9 mouse cellular contexts compared by ENCODE assay signal in the genomic region with DNA sequence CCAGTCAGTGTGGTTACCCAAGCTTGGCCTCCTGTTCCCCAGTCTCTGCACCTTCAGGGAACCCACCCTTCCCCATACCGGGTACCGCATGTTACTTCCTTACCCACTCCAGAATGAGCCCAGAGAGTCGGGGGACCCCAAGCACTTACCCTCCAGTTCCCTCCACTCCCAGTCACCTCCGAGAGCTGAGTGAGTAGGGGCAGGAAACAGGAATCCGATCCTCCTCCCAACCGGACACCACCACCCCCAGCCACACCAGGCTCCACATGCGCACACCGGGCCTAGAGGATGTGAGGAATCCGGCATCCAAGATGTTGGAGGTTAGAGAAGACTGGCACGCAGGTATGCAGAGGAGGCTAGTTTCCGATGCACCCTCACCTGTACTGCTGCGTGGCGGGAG. TPM values are rescaled to one million over a fixed set of nuclear protein-coding genes. Genes with fewer than 3 reads are reported as not detected.
DNase-seq lines count a peak whose midpoint lies in the region; ATAC-seq and TF ChIP-seq lines count a peak whose summit lies in the region.
"Had no signal": no experiment of that assay in that cellular context is flagged by ENCODE, and none has a peak within 500 bp of the region (broad histone marks: within the 10 kb centered on the region; RNA-seq: fewer than 3 reads in every experiment).

No protein-coding gene starts in this region.

- H3K27me3 ChIP-seq in E14TG2a.4 (ENCODE audit: insufficient read depth, low read length), result peaks cover 48% of the 10 kb centered on the region
- H3K27me3 ChIP-seq in limb, embryonic 15.5 days, result peaks cover 36% of the 10 kb centered on the region

- 0 out of 2 replicates have a peak overlapping the region, but pooled peaks have one; percentile 13 for H3K27ac ChIP-seq in cortical plate, adult 2 months (ENCODE audit: insufficient read depth, low read length)
- 0 out of 2 replicates have a peak overlapping the region, but pooled peaks have one; percentile 17 for H3K27ac ChIP-seq in limb, embryonic 15.5 days

- no peak overlapping the region for H3K4me2 ChIP-seq in limb, embryonic 15.5 days

- no peak for TF ChIP-seq POLR2A in cortical plate, adult 2 months (IDR thresholded peaks at IDR 0.05; ENCODE audit: extremely low read depth, insufficient read depth, low read length)

- no peaks in the 10 kb centered on the region for H3K9me3 ChIP-seq in E14TG2a.4 (ENCODE audit: low read length)
- H3K9me3 ChIP-seq in limb, embryonic 15.5 days, result no peaks in the 10 kb centered on the region

- no peak for TF ChIP-seq CTCF in E14TG2a.4 (conservative IDR thresholded peaks at IDR 0.05; ENCODE audit: low read length)
- no peak for TF ChIP-seq CTCF in cortical plate, adult 2 months (IDR thresholded peaks at IDR 0.05; ENCODE audit: extremely low read depth, insufficient read depth, low read length)

- peak overlapping the region; percentile 75 for H3K4me3 ChIP-seq in E14TG2a.4 (replicated peaks; ENCODE audit: low read length)
- H3K4me3 ChIP-seq in cortical plate, adult 2 months (ENCODE audit: insufficient read depth, low read length), result peak overlapping the region; percentile 29
- H3K4me3 ChIP-seq in limb, embryonic 15.5 days, result peak overlapping the region; percentile 19

- ATAC-seq in limb, embryonic 15.5 days (ENCODE audit: insufficient number of reproducible peaks, low FRiP score, low TSS enrichment, low read depth), result no peak

- intact Hi-C loops in left cerebral cortex, postnatal 10 days (cut with DNase I), result no loop called here
- intact Hi-C loops in left cerebral cortex, postnatal 36 days (cut with DNase I), result no loop called here

- H3K36me3 ChIP-seq in E14TG2a.4 (ENCODE audit: insufficient read depth, low read length), result no peaks in the 10 kb centered on the region
- H3K36me3 ChIP-seq in limb, embryonic 15.5 days, result no peaks in the 10 kb centered on the region

- H3K4me1 ChIP-seq in E14TG2a.4 (replicated peaks; ENCODE audit: low read depth, low read length), result peaks cover 49% of the 10 kb centered on the region
- peaks cover 4% of the 10 kb centered on the region; the same call in 1 of the 2 replicates for H3K4me1 ChIP-seq in cortical plate, adult 2 months (ENCODE audit: control insufficient read depth, insufficient read depth, low read length)
- peaks cover 9% of the 10 kb centered on the region for H3K4me1 ChIP-seq in limb, embryonic 15.5 days

- 29% methylated on average over 13 of the region's 13 CpGs for WGBS in limb, embryonic 15.5 days

- DNase-seq in heart, postnatal 4 days, result peak; percentile 50
- DNase-seq in ovary, adult 18-20 months (ENCODE audit: low spot score), result no peak
- no peak for DNase-seq in cerebellum, adult 18-20 months
- no peak for DNase-seq in left cerebral cortex, postnatal 10 days (ENCODE audit: extremely low spot score in 1 of 2, low spot score in 2 of 2)
- DNase-seq in left cerebral cortex, postnatal 36 days (ENCODE audit: low spot score in 2 of 2), result no peak

- no peak overlapping the region for H3K9ac ChIP-seq in limb, embryonic 15.5 days

RNA-seq across cellular contexts. Expression of a gene that starts 0.6 kb away (rescaled TPM):
- 27.5 and 32.5 TPM in 2 replicates for polyA plus RNA-seq in cortical plate, adult 2 months (2012; rRNA removed)
- total RNA-seq in heart, postnatal 4 days (2021), result 10 to 100 TPM; 32.1 to 36.8 TPM
- polyA plus RNA-seq in limb, embryonic 15.5 days (2015; fragmentation: Nextera tagmentation; extraction: Ambion mirVana), result 7.8 and 8.8 TPM in 2 replicates
- 10 to 100 TPM; 21.1 to 25.3 TPM for total RNA-seq in left cerebral cortex, postnatal 10 days (2021)
- 10 to 100 TPM; 16.5 to 26.9 TPM for total RNA-seq in left cerebral cortex, postnatal 36 days (2021)

RNA-seq across cellular contexts. Expression of a gene that starts 11.2 kb away (rescaled TPM):
- polyA plus RNA-seq in cortical plate, adult 2 months (2012; rRNA removed), result 12.2 and 12.8 TPM in 2 replicates
- 1 to 10 TPM in 1 of 2 experiments, under 1 TPM in 1; 0.91 to 1.4 TPM for total RNA-seq in heart, postnatal 4 days (2021)
- 2.1 and 2.3 TPM in 2 replicates for polyA plus RNA-seq in limb, embryonic 15.5 days (2015; fragmentation: Nextera tagmentation; extraction: Ambion mirVana)
- 1 to 10 TPM; 3.2 to 3.6 TPM for total RNA-seq in left cerebral cortex, postnatal 10 days (2021)
- total RNA-seq in left cerebral cortex, postnatal 36 days (2021), result 1 to 10 TPM; 5.7 to 6.1 TPM

RNA-seq across cellular contexts. Expression of a gene that starts 18.3 kb away (rescaled TPM):
- 33.8 and 37.5 TPM in 2 replicates for polyA plus RNA-seq in cortical plate, adult 2 months (2012; rRNA removed)
- 10 to 100 TPM; 41.0 to 44.7 TPM for total RNA-seq in heart, postnatal 4 days (2021)
- 39.0 and 42.1 TPM in 2 replicates for polyA plus RNA-seq in limb, embryonic 15.5 days (2015; fragmentation: Nextera tagmentation; extraction: Ambion mirVana)
- total RNA-seq in left cerebral cortex, postnatal 10 days (2021), result 10 to 100 TPM; 17.2 to 17.5 TPM
- total RNA-seq in left cerebral cortex, postnatal 36 days (2021), result 10 to 100 TPM; 13.7 to 18.6 TPM

RNA-seq across cellular contexts. Expression of a gene that starts 29.8 kb away (rescaled TPM):
- 0.79 and 1.2 TPM in 2 replicates for polyA plus RNA-seq in cortical plate, adult 2 months (2012; rRNA removed)
- total RNA-seq in heart, postnatal 4 days (2021), result not detected
- not detected in 2 replicates for polyA plus RNA-seq in limb, embryonic 15.5 days (2015; fragmentation: Nextera tagmentation; extraction: Ambion mirVana)
- total RNA-seq in left cerebral cortex, postnatal 10 days (2021), result 1 to 10 TPM in 1 of 2 experiments, under 1 TPM in 1; 0.73 to 1.2 TPM
- total RNA-seq in left cerebral cortex, postnatal 36 days (2021), result under 1 TPM; 0.47 to 0.70 TPM
- total RNA-seq: hematopoietic stem cell, adult 5-6 weeks had no signal

RNA-seq across cellular contexts. Expression of a gene that starts 51.6 kb away (rescaled TPM):
- polyA plus RNA-seq in cortical plate, adult 2 months (2012; rRNA removed), result 17.6 and 20.9 TPM in 2 replicates
- total RNA-seq in heart, postnatal 4 days (2021), result 10 to 100 TPM; 14.3 to 14.5 TPM
- 23.6 and 25.0 TPM in 2 replicates for polyA plus RNA-seq in limb, embryonic 15.5 days (2015; fragmentation: Nextera tagmentation; extraction: Ambion mirVana)
- total RNA-seq in left cerebral cortex, postnatal 10 days (2021), result 10 to 100 TPM; 24.4 to 28.1 TPM
- total RNA-seq in left cerebral cortex, postnatal 36 days (2021), result 10 to 100 TPM; 16.1 to 24.2 TPM

Comparison
In these comparisons a context has a peak if more than half of its experiments do, and no peak if none do; other contexts are left out.
1. H3K4me3 ChIP-seq: peak in every context shown above with its lines; median percentile 75 in E14TG2a.4; 29 in cortical plate, adult 2 months; 19 in limb, embryonic 15.5 days.